Mouse (Mus musculus): ENCODE data around the gene Cep112.
"Not testable (repeated sequence)": the region's sequence is repeated elsewhere in the genome, so short reads cannot be mapped to it uniquely, and the experiment has no call there.

The Cep112 gene

GRCm38 (mm10) chr11:108871284-108871683 is 446.3 kb downstream of the Cep112 start:
- DNase-seq (ENCODE audit: low spot score in 2 of 2), result not testable (repeated sequence)

- no peak for DNase-seq (ENCODE audit: low spot score in 2 of 2)
These were observed 446.8 kb downstream of the Cep112 start for GRCm38 (mm10) chr11:108871748-108872147.

- no peak for DNase-seq (ENCODE audit: low spot score in 2 of 2)
These were observed 451.7 kb downstream of the Cep112 start for GRCm38 (mm10) chr11:108876633-108877205.

- no peak for DNase-seq (ENCODE audit: low spot score in 2 of 2)
These were observed 452.5 kb downstream of the Cep112 start for GRCm38 (mm10) chr11:108877520-108877919.

GRCm38 (mm10) chr11:108880546-108880945 is 455.6 kb downstream of the Cep112 start:
- DNase-seq (ENCODE audit: low spot score in 2 of 2), result no peak

GRCm38 (mm10) chr11:108881662-108882061 is 456.7 kb downstream of the Cep112 start:
- no peak for DNase-seq (ENCODE audit: low spot score in 2 of 2)

GRCm38 (mm10) chr11:108885276-108885896 is 460.4 kb downstream of the Cep112 start:
- DNase-seq (ENCODE audit: low spot score in 2 of 2), result no peak

- DNase-seq (ENCODE audit: low spot score in 2 of 2), result peak; percentile 8 to 45
These were observed 461.1 kb downstream of the Cep112 start for GRCm38 (mm10) chr11:108886060-108886459.

GRCm38 (mm10) chr11:108889121-108889520 is 464.1 kb downstream of the Cep112 start:
- no peak for DNase-seq (ENCODE audit: low spot score in 2 of 2)

- DNase-seq (ENCODE audit: low spot score in 2 of 2), result no peak
These were observed 465.6 kb downstream of the Cep112 start for GRCm38 (mm10) chr11:108890544-108890943.

- no peak for DNase-seq (ENCODE audit: low spot score in 2 of 2)
These were observed 466.3 kb downstream of the Cep112 start for GRCm38 (mm10) chr11:108891111-108891870.

- no peak for DNase-seq (ENCODE audit: low spot score in 2 of 2)
These were observed 466.9 kb downstream of the Cep112 start for GRCm38 (mm10) chr11:108891871-108892380.

GRCm38 (mm10) chr11:108892406-108892805 is 467.4 kb downstream of the Cep112 start:
- DNase-seq (ENCODE audit: low spot score in 2 of 2), result no peak

- no peak for DNase-seq (ENCODE audit: low spot score in 2 of 2)
These were observed 468.3 kb downstream of the Cep112 start for GRCm38 (mm10) chr11:108893232-108893790.

- DNase-seq (ENCODE audit: low spot score in 2 of 2), result no peak
These were observed 469.0 kb downstream of the Cep112 start for GRCm38 (mm10) chr11:108893855-108894510.

- no peak for DNase-seq (ENCODE audit: low spot score in 2 of 2)
These were observed 472.0 kb downstream of the Cep112 start for GRCm38 (mm10) chr11:108897034-108897433.

GRCm38 (mm10) chr11:108898063-108898462 is 473.1 kb downstream of the Cep112 start:
- DNase-seq (ENCODE audit: low spot score in 2 of 2), result no peak

GRCm38 (mm10) chr11:108898483-108898882 is 473.5 kb downstream of the Cep112 start:
- no peak for DNase-seq (ENCODE audit: low spot score in 2 of 2)

- DNase-seq (ENCODE audit: low spot score in 2 of 2), result no peak
These were observed 475.9 kb downstream of the Cep112 start for GRCm38 (mm10) chr11:108900718-108901488.

GRCm38 (mm10) chr11:108901670-108902069 is 476.7 kb downstream of the Cep112 start:
- no peak for DNase-seq (ENCODE audit: low spot score in 2 of 2)

GRCm38 (mm10) chr11:108902303-108902702 is 477.3 kb downstream of the Cep112 start:
- DNase-seq (ENCODE audit: low spot score in 2 of 2), result no peak

Data from natural killer cell, adult 2 months (primary cell).